8 mouse cellular contexts compared by ENCODE assay signal in genomic region chr12:32291962-32292748, GRCm38 (mm10).
DNase-seq lines count a peak whose midpoint lies in the region; ATAC-seq and TF ChIP-seq lines count a peak whose summit lies in the region.

No protein-coding gene starts in this region.

- no peak overlapping the region for H3K27ac ChIP-seq in hindbrain, embryonic 11.5 days (ENCODE audit: low read depth, low read length)
- no peak overlapping the region for H3K27ac ChIP-seq in lung, postnatal 0 days (ENCODE audit: low read length)

- H3K4me3 ChIP-seq in hindbrain, embryonic 11.5 days (ENCODE audit: low read depth, low read length), result peak overlapping the region; percentile 22; the same call in 1 of the 2 replicates
- peak overlapping the region; percentile 11; the same call in 1 of the 2 replicates for H3K4me3 ChIP-seq in lung, postnatal 0 days (ENCODE audit: low read depth, low read length)

- H3K4me1 ChIP-seq in hindbrain, embryonic 11.5 days (replicated peaks; ENCODE audit: control insufficient read depth, insufficient read depth, low read length), result no peaks in the 10 kb centered on the region
- H3K4me1 ChIP-seq in lung, postnatal 0 days (ENCODE audit: insufficient read depth, low read depth, low read length), result no peaks in the 10 kb centered on the region

- TF ChIP-seq EP300 in lung, postnatal 0 days (IDR thresholded peaks at IDR 0.05), result no peak

- no peak overlapping the region for H3K9ac ChIP-seq in hindbrain, embryonic 11.5 days (ENCODE audit: low read depth, low read length)
- H3K9ac ChIP-seq in lung, postnatal 0 days (replicated peaks; ENCODE audit: low read depth), result no peak overlapping the region

- no peaks in the 10 kb centered on the region for H3K27me3 ChIP-seq in hindbrain, embryonic 11.5 days (ENCODE audit: control insufficient read depth, insufficient read depth, low read length)
- H3K27me3 ChIP-seq in lung, postnatal 0 days (replicated peaks; ENCODE audit: insufficient read depth, low read length), result no peaks in the 10 kb centered on the region

- H3K4me2 ChIP-seq in hindbrain, embryonic 11.5 days (replicated peaks; ENCODE audit: low read depth, low read length), result peak overlapping the region; percentile 38
- H3K4me2 ChIP-seq in lung, postnatal 0 days (replicated peaks; ENCODE audit: low read depth, low read length), result peak overlapping the region; percentile 44

- peak; percentile 85 for TF ChIP-seq CTCF in lung, postnatal 0 days (IDR thresholded peaks at IDR 0.05)

- H3K9me3 ChIP-seq in hindbrain, embryonic 11.5 days (ENCODE audit: control insufficient read depth, low read length), result no peaks in the 10 kb centered on the region
- no peaks in the 10 kb centered on the region for H3K9me3 ChIP-seq in lung, postnatal 0 days (ENCODE audit: low read length)

- peak; percentile 86 for ATAC-seq in hindbrain, embryonic 11.5 days (ENCODE audit: low FRiP score)
- peak; percentile 81 for ATAC-seq in lung, postnatal 0 days

- DNase-seq in Muller cell, postnatal 12 days (ENCODE audit: inconsistent ontology term), result peak; percentile 73
- peak; percentile 44 for DNase-seq in cerebellum, adult 8-10 months
- DNase-seq in forelimb bud, embryonic 11.5 days (ENCODE audit: low read depth, low spot score), result peak; percentile 83
- DNase-seq in hindbrain, embryonic 11.5 days (ENCODE audit: low spot score), result peak; percentile 84
- peak; percentile 32 for DNase-seq in layer of hippocampus, adult 9-11 months
- DNase-seq in lung, postnatal 0 days (ENCODE audit: low spot score), result peak; percentile 87
- DNase-seq in ovary, postnatal 10 days (ENCODE audit: low spot score), result peak; percentile 42
- peak; percentile 77 for DNase-seq in thymus, postnatal 0 days (ENCODE audit: low spot score)

- WGBS in hindbrain, embryonic 11.5 days, result 27% methylated on average over 18 of the region's 18 CpGs
- 21% methylated on average over 18 of the region's 18 CpGs for WGBS in lung, postnatal 0 days

- no peaks in the 10 kb centered on the region for H3K36me3 ChIP-seq in hindbrain, embryonic 11.5 days (ENCODE audit: control insufficient read depth, insufficient read depth, low read length)
- no peaks in the 10 kb centered on the region for H3K36me3 ChIP-seq in lung, postnatal 0 days (ENCODE audit: insufficient read depth, low read length)

Comparison
In these comparisons a context has a peak if more than half of its experiments do, and no peak if none do; other contexts are left out.
1. DNase-seq: peak in every context shown above with its lines; median percentile 87 in lung, postnatal 0 days; 84 in hindbrain, embryonic 11.5 days; 83 in forelimb bud, embryonic 11.5 days; 77 in thymus, postnatal 0 days; 73 in Muller cell, postnatal 12 days; 44 in cerebellum, adult 8-10 months; 42 in ovary, postnatal 10 days; 32 in layer of hippocampus, adult 9-11 months.